Mouse (Mus musculus) forebrain, embryonic 13.5 days (tissue): ENCODE data around the gene Gm18336. TPM values are rescaled to one million over a fixed set of nuclear protein-coding genes. Genes with fewer than 3 reads are reported as not detected.

Experiments
- ATAC-seq: fragments of 200-750 bp; cut with Nextera tagmentation; 2 replicates; pipeline ENCODE4 v1.8.0; 2017
- H3K27ac ChIP-seq: fragments of 300-500 bp; sonication (generic); 2 replicates; pipeline ENCODE4 v1.5.1; 2015; ENCODE audit warnings: inconsistent platforms, mild to moderate bottlenecking, moderate library complexity
- H3K27me3 ChIP-seq: fragments of 300-500 bp; sonication (generic); 2 replicates; pipeline ENCODE4 v1.6.1; 2015; ENCODE audit warnings: mild to moderate bottlenecking, inconsistent platforms
- H3K36me3 ChIP-seq: fragments of 300-500 bp; sonication (generic); 2 replicates; pipeline ENCODE4 v1.6.1; 2015; ENCODE audit warnings: mild to moderate bottlenecking, inconsistent platforms; ENCODE audit not compliant: poor library complexity, severe bottlenecking
- H3K4me1 ChIP-seq: fragments of 300-500 bp; sonication (generic); 2 replicates; pipeline ENCODE4 v1.6.1; 2015; ENCODE audit warnings: inconsistent platforms
- H3K4me2 ChIP-seq: fragments of 300-500 bp; sonication (generic); 2 replicates; pipeline ENCODE4 v1.6.1; 2015; ENCODE audit warnings: inconsistent platforms, mild to moderate bottlenecking, moderate library complexity
- H3K4me3 ChIP-seq: fragments of 300-500 bp; sonication (generic); 2 replicates; pipeline ENCODE4 v1.5.1; 2015; ENCODE audit warnings: mild to moderate bottlenecking, inconsistent platforms
- H3K9ac ChIP-seq: fragments of 300-500 bp; sonication (generic); 2 replicates; pipeline ENCODE4 v1.6.1; 2015; ENCODE audit warnings: mild to moderate bottlenecking, inconsistent platforms
- H3K9me3 ChIP-seq: fragments of 300-500 bp; sonication (generic); replicated peaks from 2 replicates; pipeline ENCODE4 v1.6.1; 2016; ENCODE audit warnings: inconsistent platforms
- WGBS: fragments of 180-500 bp; shearing (Covaris S2); methylation state at CpG from one replicate; pipeline ENCODE4 v1.1.7; 2015; 5-methylcytosine and 5-hydroxymethylcytosine counted together
- polyA plus RNA-seq: library from polyadenylated mRNA; unstranded; fragments of >200 nt; fragmentation: Nextera tagmentation; extraction: Ambion mirVana; gene quantifications from 2 replicates; pipeline ENCODE4 v1.2.1, GENCODE M21; 2015

Gm18336 gene
- polyA plus RNA-seq, 1 experiment from 2014 or later = not detected

GRCm38 (mm10) chrX:73363291-73363690 is 35.2 kb downstream of the Gm18336 start:
- H3K27ac ChIP-seq = no peak overlapping the region
- H3K4me1 ChIP-seq = no peaks in the 10 kb centered on the region
- H3K36me3 ChIP-seq = 0 out of 2 replicates have a peak, but pooled peaks cover 7% of the 10 kb centered on the region
- no peak overlapping the region for H3K9ac ChIP-seq
- no peak overlapping the region for H3K4me2 ChIP-seq
- no peaks in the 10 kb centered on the region for H3K9me3 ChIP-seq
- no peaks in the 10 kb centered on the region for H3K27me3 ChIP-seq
- ATAC-seq = no peak
- no peak overlapping the region for H3K4me3 ChIP-seq

GRCm38 (mm10) chrX:73356719-73357118 is 41.8 kb downstream of the Gm18336 start:
- no peaks in the 10 kb centered on the region for H3K27me3 ChIP-seq
- no peaks in the 10 kb centered on the region; the same call in 1 of the 2 replicates for H3K9me3 ChIP-seq
- WGBS = 91% methylated on average over 1 of the region's 1 CpGs
- H3K9ac ChIP-seq = no peak overlapping the region
- ATAC-seq = no peak
- no peak overlapping the region for H3K4me2 ChIP-seq
- H3K4me1 ChIP-seq = no peaks in the 10 kb centered on the region
- no peak overlapping the region for H3K27ac ChIP-seq
- peaks cover 52% of the 10 kb centered on the region for H3K36me3 ChIP-seq
- no peak overlapping the region for H3K4me3 ChIP-seq

GRCm38 (mm10) chrX:73356163-73356562 is 42.4 kb downstream of the Gm18336 start:
- no peak overlapping the region for H3K4me2 ChIP-seq
- no peaks in the 10 kb centered on the region; the same call in 1 of the 2 replicates for H3K9me3 ChIP-seq
- no peak overlapping the region for H3K9ac ChIP-seq
- no peak overlapping the region for H3K4me3 ChIP-seq
- H3K27me3 ChIP-seq = no peaks in the 10 kb centered on the region
- H3K36me3 ChIP-seq = peaks cover 58% of the 10 kb centered on the region
- whole genome bisulfite sequencing = 91% methylated on average over 2 of the region's 2 CpGs
- no peak overlapping the region for H3K27ac ChIP-seq
- no peak for ATAC-seq
- no peaks in the 10 kb centered on the region for H3K4me1 ChIP-seq

Other genes starting within 250 kb of the Gm18336 start
- gene Xlr5b, start 249.9 kb downstream of the Gm18336 start, polyA plus RNA-seq = not detected in 2 replicates
- gene DXBay18, start 249.3 kb downstream of the Gm18336 start, polyA plus RNA-seq = 0.21 and 0.53 TPM in 2 replicates
- gene Spin2d, start 221.7 kb downstream of the Gm18336 start, polyA plus RNA-seq = not detected in 2 replicates
- 12.1 and 12.3 TPM in 2 replicates for gene Xlr3b, start 206.5 kb downstream of the Gm18336 start, polyA plus RNA-seq
- 0.25 and 0.43 TPM in 2 replicates for gene Xlr4b, start 184.4 kb downstream of the Gm18336 start, polyA plus RNA-seq
- 21.6 and 22.2 TPM in 2 replicates for gene F8a, start 170.4 kb downstream of the Gm18336 start, polyA plus RNA-seq
- gene Xlr4c, start 155.6 kb downstream of the Gm18336 start, polyA plus RNA-seq = not detected in 2 replicates
- not detected in 2 replicates for gene Xlr3c, start 133.3 kb downstream of the Gm18336 start, polyA plus RNA-seq
- not detected in 2 replicates for gene Xlr5a, start 105.8 kb downstream of the Gm18336 start, polyA plus RNA-seq
- gene Xlr5c, start 105.8 kb downstream of the Gm18336 start, polyA plus RNA-seq = not detected in 2 replicates
- gene Gm45015, start 61.9 kb downstream of the Gm18336 start, polyA plus RNA-seq = not detected in 2 replicates
- gene Zfp275, start 56.1 kb downstream of the Gm18336 start, polyA plus RNA-seq = 10.6 and 12.7 TPM in 2 replicates
- 0.19 and 0.39 TPM in 2 replicates for gene Zfp92, start 12.4 kb upstream of the Gm18336 start, polyA plus RNA-seq
- not detected in 2 replicates for gene Trex2, start 36.6 kb upstream of the Gm18336 start, polyA plus RNA-seq
- gene Haus7, start 60.3 kb upstream of the Gm18336 start, polyA plus RNA-seq = 78.9 and 81.2 TPM in 2 replicates
- gene Bgn, start 84.9 kb upstream of the Gm18336 start, polyA plus RNA-seq = 10.2 and 11.7 TPM in 2 replicates
- 1.5 and 2.4 TPM in 2 replicates for gene Atp2b3, start 104.3 kb upstream of the Gm18336 start, polyA plus RNA-seq
- gene Dusp9, start 240.7 kb upstream of the Gm18336 start, polyA plus RNA-seq = 0.90 and 1.5 TPM in 2 replicates